16 mouse cellular contexts compared by ENCODE assay signal in genomic region chr12:76012789-76013188, GRCm38 (mm10).
"Had no signal": no experiment of that assay in that cellular context is flagged by ENCODE, and none has a peak within 500 bp of the region (broad histone marks: within the 10 kb centered on the region; RNA-seq: fewer than 3 reads in every experiment).

No protein-coding gene starts in this region.

- H3K9me3 ChIP-seq: neural tube, embryonic 12.5 days; neural tube, embryonic 13.5 days; neural tube, embryonic 15.5 days; stomach, embryonic 15.5 days had no signal

- H3K4me3 ChIP-seq: neural tube, embryonic 12.5 days; neural tube, embryonic 13.5 days; neural tube, embryonic 15.5 days; stomach, embryonic 15.5 days had no signal

- H3K27me3 ChIP-seq: neural tube, embryonic 12.5 days; neural tube, embryonic 13.5 days; neural tube, embryonic 15.5 days; stomach, embryonic 15.5 days had no signal

- DNase-seq: retina, postnatal 1 day; right cerebral cortex, adult 18-20 months; right cerebral cortex, postnatal 14 days; right cerebral cortex, postnatal 25 days; right cerebral cortex, postnatal 4 days; spleen, adult 18-20 months; thymus, adult 18-20 months; thymus, postnatal 14 days; thymus, postnatal 25 days; thymus, postnatal 36 days; thymus, postnatal 4 days had no signal

- H3K4me1 ChIP-seq: neural tube, embryonic 12.5 days; neural tube, embryonic 13.5 days; neural tube, embryonic 15.5 days had no signal

- H3K27ac ChIP-seq: neural tube, embryonic 12.5 days; neural tube, embryonic 13.5 days; neural tube, embryonic 15.5 days; stomach, embryonic 15.5 days; stomach, postnatal 0 days had no signal

- H3K36me3 ChIP-seq: neural tube, embryonic 15.5 days; stomach, embryonic 15.5 days had no signal
